Mouse (Mus musculus) heart, postnatal 25 days (tissue): ENCODE data around the gene Hcar2. TPM values are rescaled to one million over a fixed set of nuclear protein-coding genes. Genes with fewer than 3 reads are reported as not detected.

Source experiments
- DNase-seq: peaks from one replicate; pipeline ENCODE4 v3.0.0; 2022; ENCODE audit warnings: low spot score
- intact Hi-C: fragments of 180-260 bp; cut with DNase I; formaldehyde crosslinking; loops from one replicate; pipeline ENCODE4 v1.15.1; 2025
- total RNA-seq, 2 experiments: library from RNA; stranded (reverse); gene quantifications; 2 replicates each; pipeline ENCODE4 v1.2.3; 2021

Gene Hcar2
- total RNA-seq = under 1 TPM; 0.13 to 0.25 TPM

DNA sequence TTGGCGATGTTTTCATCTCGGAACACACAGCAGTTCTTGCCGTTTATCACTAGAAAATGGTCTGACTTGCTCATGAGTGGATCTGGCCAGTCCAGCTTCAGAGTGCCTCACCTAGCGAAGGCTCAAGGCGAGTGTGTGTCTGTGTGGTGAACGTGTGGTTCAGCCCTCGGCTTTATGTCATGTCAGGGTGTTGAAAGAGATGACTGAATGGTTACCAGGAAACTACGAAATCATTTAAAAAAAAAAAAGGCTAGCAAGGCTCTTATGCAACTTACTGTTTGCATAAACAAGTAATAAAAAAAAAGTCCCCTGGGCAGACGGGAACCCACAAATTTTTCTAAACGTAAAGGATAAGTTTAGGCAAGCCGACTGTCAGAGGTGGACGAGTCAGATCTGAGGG, at the start of gene Hcar2:
Gene Hcar2 (minus strand): TSS at position 135 of the 400 bp plus-strand sequence.
- intact Hi-C loops = no loop called here
- DNase-seq = no peak

DNA sequence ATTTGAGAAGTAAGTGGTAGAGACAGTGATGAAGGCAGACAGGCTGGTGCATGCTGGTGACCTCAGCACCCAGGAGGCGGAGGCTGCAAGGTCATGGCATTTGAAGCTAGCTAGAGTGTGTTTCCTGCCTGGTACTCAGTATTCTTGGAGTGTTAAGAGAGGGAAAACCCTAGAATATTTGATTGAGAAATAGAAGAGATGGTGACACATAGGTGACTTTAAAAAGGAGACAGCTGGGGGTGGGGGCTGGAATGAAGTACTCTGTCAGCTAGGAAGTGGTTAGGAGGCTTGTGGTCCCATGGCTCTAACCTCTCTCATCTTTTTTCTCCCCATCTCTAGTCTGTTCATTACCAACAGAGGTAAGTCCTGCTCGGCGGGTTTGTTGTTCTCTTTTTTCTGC, 49.6 kb upstream of the Hcar2 start:
- intact Hi-C loops = no loop called here
- no peak for DNase-seq

DNA sequence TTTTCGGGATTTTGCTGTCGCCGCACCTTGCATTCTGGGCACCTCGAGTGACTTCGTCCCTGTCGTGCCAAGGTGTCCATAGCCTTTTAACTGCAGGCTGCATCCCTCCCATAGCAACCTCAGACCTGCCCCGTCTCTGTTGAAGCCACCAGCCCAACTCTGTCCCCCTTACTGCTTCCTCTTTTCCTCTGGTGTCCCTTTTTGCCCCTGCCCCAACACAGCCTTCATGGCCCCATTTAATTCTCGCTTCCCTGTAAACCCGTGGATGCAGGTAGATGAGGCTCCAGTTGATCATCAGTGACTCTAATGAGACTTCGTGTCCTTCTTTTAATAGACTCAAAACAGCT, 42.3 kb upstream of the Hcar2 start:
- DNase-seq = no peak
- intact Hi-C loops = loop anchor here (2.0 to 5.0 kb wide), 3 partner anchors 80 to 281 kb away; no protein-coding TSS in a partner anchor

DNA sequence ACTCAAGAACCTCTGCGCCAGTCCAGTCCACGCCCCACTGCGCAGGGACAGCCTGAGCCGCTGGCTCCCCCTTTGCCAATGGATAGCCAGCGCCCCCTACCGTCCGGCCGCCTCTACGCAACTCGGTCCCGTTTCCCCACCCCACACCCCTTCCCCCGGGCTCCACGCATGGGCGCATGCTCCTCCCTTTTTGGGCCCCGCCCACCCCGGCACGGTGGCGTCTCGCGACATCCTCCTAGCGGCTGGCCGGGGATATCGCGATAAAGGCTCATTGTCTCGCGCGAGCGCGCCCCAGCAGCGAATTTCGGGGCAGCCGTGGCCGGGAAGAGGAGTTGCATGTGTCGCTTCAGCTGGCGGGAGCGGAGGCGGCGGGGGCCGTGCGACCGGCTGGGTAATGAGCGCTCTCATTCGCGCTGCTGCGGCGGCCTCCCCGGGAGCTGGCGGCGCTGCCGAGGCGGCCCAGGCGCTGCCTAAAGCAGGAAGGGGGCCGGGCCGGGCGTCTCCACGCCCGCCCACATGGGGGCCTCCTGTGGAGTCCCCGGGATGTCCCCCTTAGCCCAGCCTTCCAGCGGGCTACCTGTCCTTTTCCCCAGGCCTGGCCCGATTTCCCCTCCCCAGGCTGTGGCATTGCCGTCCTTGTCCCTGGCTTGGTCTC, 41.8 kb upstream of the Hcar2 start, which contains the start of gene Denr:
Gene Denr (plus strand): TSS at position 200 of the 655 bp plus-strand sequence.
- DNase-seq = peak; percentile 97
- intact Hi-C loops = loop anchor here (2.0 to 5.0 kb wide), 3 partner anchors 80 to 280 kb away; no protein-coding TSS in a partner anchor

DNA sequence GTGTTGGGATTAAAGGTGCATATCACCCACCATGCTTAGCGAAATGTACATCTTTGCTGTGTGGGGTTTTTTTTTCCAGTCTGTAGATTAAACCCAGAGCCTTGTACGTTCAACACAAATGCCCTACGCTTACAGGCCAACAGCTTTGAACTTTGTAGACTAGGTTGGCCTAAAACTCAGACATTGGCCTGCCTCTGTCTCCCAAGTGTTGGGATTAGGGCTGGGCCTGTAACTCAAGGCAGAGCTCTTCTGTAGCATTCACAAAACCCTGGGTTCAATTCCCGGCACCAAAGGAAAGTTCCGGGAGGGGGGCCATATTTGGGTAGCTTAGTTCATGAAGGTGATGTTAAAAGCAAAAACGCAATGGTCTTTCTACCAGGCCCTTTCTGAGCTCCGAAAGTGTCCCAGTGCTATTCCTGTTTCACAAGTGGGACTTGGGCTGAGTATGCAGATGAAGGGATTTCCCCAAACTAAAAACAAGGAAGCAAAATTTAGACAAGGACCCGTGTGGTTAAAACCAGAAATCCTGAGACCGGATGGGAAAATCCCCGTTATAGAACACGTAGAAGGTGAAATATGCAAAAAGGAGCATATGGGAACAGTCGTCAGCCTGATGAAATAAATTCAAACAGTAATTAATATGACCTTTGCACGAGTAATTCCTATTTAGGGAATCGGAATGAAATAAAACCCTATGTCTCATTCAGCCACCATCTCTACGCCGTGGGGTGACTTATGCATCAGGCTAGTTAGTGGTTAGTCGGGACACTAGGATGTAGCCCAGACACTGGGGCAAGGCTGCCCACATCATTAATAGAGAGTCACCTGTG, 41.1 kb upstream of the Hcar2 start:
- no peak for DNase-seq
- intact Hi-C loops = loop anchor here (2.0 to 5.0 kb wide), 3 partner anchors 79 to 280 kb away; no protein-coding TSS in a partner anchor

DNA sequence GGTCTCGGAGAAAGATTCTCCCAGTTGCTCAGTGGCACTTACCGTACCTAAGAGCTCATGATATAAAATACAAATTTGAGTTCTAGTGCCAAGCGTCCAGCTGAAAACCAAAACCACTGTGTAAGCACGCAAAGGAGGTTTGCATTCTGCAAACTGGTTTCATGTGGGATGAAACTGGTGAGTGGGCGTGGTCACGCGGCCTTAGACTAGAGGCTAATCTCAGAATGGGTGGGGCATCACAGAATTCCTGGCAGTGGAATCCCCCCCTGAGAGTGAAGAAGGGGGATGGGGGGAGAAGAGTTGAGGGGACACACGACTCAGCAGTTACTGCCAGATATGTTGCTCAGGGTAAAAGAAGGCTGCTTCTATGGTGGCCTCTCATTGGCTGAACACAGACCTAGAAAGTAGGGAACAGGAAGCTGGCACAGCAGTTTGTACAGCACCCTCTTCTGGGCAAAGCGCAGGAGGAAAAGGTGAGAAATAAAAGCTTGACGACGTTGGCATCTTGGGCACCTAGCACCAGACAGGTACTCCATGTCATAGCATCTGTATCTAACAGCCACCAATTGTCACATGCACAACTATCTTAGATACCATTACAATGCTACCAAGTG, 38.9 kb upstream of the Hcar2 start:
- intact Hi-C loops = no loop called here
- no peak for DNase-seq

DNA sequence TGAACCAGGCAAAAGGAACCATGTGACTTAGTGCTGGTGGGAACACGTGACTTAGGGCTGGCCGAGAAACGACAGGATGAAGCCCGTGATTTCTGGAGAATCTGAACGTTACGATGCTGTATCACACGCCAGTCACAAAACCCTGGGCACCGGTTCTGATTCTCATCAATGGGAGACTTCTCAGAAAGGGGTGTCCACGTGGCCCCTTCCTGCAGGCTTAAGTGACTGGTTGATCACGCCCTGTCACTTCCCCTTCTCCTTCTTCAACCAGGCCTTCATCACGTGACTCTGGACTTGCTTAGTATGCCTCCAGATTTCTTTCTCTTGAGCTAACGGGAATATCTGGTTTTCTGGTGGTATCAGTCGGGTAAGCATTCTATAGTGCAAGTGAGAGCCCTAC, 32.1 kb upstream of the Hcar2 start:
- no peak for DNase-seq
- intact Hi-C loops = no loop called here

DNA sequence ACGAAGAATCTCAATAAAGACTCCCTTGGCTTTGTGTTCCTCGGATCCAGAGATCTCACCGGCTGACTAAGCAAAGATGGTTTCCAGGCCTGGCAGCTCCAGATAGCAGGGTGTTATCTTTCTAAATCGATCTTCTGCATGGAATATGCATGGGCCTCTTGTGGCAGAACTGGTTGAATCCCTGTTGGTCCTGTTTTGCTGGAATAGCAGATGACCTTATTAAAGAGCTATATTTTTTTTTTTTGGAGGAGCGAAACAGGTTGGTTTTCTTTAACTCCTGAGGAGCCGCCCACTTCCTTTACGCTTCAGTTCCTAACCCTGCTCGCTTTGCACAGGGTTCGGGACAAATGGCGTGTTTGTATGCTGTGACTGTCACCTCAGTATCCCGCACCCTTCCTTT, 31.1 kb upstream of the Hcar2 start:
- no peak for DNase-seq
- intact Hi-C loops = no loop called here

DNA sequence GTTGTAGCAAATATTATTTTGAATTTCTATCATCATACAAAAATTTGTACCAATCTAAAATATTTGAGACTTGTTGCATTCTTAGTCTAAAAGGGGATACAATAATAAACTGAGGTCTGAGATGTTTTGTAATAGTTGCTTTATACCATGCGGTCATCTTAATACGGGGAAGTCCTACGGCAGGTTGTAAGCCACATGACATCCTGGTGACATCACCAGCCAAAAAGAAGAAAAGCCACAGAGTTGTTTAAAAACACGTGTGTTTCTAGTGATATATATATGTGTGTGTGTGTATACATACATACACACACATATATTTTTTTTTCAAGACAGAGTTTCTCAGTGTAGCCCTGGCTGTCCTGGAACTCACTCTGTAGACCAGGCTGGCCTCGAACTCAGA, 28.2 kb upstream of the Hcar2 start:
- intact Hi-C loops = no loop called here
- DNase-seq = no peak

DNA sequence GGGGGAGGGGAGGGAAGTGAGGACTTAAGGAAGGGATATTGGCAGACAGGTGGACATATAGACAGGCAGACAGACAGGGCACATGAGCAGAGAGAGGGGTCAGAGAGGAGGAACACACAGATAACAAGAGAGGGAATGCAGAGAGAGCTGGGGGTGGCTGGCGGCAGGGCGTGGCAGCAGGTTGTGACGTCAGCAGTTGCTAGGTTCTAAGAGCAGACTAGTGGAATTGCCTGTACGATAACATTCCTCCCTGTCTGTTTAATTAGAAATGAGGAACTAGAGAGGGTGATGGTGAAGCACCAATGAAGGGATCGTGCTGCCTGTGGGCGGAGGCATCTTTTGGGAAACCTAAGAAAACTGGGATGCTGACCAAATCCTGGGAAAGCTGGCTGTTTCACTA, 26.4 kb upstream of the Hcar2 start:
- DNase-seq = no peak
- intact Hi-C loops = no loop called here

DNA sequence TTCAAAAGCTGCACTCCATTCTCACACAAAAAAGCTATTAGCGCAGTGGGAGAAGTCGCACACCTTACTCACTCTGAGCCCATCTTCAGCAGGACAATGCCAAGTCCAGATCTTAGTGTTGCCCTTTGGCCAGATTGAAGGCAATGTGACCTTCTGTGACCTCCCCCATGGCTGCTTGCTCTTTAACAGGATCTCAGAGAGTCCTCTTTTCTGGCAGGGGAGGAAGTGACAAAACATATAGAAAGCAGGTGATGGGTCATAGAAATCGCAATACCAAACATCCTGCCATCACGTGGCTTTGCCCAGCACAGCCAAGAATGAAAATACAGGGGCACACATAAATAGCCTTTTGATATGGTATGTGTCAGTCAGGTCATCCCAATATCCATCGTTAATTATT, 25.7 kb upstream of the Hcar2 start:
- intact Hi-C loops = no loop called here
- no peak for DNase-seq

DNA sequence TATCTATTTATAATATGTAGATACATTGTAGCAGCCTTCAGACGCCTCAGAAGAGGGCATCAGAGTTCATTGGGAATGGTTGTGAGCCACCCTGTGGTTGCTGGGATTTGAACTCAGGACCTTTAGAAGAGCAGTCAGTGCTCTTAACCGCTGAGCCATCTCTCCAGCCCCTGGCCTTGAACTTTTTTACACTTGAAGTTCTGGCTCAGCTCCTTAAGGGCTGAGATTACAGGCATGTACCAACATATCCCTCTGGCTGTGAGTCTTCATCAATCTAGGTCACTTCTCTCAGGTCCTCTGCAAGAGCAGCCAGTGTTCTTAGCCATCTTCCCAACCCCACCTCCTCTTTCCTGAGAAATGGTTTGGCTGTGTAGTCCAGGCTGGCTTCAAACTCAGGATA, 25.0 kb upstream of the Hcar2 start:
- no peak for DNase-seq
- intact Hi-C loops = no loop called here

DNA sequence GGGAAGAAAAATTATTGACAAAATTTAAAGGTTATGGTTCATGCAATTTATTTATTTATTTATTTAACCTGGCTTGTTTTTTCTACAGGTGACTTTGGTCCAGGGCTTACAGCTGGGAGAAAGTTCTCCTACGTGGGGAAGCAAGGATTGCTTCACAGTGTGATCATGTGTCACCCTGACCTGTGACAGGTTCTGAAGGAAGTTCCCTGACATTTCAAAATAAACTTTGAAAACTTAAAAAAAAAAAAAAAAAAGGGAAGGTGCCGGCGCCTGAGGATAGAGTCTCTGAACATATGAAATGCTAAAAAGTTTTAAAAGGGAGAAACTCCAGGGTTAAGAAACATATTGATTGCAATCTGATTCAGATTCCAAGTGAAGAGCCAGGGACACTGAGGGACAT, 21.1 kb upstream of the Hcar2 start:
- intact Hi-C loops = no loop called here
- DNase-seq = no peak

DNA sequence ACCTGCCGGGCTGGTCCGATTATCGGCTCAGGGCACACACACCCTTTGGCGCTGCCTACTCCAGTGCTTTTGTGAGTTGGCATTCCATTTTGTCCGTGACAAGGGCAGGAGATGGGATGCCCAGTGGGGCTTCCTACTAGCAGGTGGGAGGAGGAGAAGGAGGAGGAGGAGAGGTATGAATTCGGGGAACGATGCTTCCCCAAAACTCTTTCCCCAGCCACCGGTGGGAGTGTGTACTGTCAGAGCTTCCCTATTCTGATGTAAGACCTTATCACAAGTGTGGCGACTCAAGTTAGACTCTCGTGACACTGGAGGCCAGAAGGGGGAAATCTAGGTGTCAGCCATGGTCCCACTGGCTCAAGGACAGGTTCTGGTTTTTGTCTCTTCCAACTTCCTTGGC, 19.0 kb upstream of the Hcar2 start:
- DNase-seq = no peak
- intact Hi-C loops = no loop called here

DNA sequence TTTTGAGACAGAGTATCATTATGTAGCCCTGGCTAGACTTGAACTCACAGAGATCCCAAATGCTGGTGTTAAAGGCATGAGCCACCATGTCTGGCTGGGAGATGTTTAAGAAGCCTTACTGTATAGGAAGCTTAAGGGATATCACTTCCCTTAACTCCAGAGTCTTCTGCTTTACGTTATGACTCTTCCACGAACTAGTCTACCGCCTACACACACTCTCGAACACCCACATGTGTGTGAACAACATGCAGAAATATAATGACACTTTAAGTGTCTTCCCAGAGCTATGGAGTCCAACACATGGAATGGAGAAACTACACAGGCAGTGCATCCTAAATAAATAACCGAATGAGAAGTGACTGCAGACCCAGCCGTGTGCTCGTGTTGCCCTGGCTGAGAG, 18.6 kb upstream of the Hcar2 start:
- intact Hi-C loops = no loop called here
- no peak for DNase-seq

DNA sequence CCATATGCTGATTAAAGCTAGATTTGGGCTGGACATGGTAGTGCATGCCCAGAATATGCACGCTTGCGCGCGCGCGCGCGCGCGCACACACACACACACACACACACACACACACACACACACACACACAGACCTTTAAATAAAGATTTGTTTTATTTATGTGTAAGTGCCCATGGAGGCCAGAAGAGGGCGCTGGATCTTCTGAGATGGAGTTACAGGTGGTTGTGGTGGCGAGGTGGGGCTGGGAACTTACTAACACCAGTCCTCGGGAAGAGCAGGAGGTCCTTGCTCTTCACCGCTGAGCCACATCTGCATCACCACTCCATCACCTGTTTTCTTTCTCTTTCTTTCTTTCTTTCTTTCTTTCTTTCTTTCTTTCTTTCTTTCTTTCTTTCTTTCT, 15.5 kb upstream of the Hcar2 start:
- intact Hi-C loops = no loop called here
- DNase-seq = no peak

DNA sequence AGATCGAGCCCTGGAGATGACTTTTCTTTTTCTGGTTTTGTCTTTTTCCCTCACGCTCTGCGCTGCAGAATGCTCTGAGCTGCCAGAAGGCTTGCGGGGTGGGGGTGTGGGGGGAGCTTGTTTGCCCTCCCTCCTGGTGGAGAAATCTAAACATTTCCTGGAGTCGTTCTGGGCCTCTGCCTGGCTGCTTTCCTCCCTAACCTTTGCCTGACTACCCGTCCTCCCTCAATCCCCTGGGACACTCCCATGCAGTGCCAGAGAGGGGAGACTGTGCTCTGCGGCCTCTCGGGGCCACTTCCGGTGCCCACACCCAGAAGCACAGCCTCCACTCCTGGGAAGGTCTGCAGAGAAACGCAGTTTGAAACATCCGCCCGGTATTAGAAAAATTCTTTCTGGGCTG, 14.6 kb upstream of the Hcar2 start, which contains the start of gene Hcar1:
Gene Hcar1 (minus strand): TSS at position 93 of the 400 bp plus-strand sequence.
- intact Hi-C loops = no loop called here
- DNase-seq = no peak

DNA sequence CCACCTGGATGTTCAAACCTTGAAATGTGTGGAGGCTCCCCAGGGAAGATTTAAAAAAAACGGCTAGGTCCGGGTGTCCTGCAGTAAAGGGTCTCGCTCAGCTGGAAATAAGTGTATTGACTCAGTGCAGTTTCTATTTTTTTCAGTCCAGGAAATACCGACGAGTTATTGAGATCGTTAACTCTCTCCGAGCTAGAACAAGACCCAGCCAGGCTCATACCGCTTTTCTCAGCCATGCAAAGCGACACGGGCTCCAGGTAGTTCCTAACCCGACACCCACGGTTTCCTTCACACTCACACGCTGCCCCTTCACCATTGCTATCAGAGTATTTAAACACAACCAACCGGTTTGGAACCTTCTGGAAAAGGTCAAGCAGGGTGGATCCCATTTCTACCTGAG, 12.8 kb upstream of the Hcar2 start:
- intact Hi-C loops = no loop called here
- no peak for DNase-seq

DNA sequence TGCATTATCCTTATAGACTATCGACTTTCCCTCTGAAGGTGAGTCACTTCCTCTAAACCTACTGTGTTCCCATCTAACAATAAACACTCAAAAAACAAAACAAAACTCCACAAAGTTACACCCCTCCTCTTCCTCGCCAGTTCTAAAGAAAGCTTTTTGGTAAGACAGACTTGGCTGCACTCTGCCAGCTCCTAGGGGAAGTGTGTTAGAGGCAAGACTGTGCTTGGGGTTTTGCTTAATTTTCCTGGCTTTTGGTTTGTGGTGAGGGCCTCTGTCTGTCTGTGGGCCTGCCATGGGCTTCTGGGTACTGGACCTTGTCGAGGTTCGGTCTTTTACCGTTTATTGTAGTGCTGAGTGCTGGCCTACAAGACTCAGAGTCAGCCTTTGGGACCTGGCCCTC, 8.9 kb upstream of the Hcar2 start:
- no peak for DNase-seq
- intact Hi-C loops = no loop called here

DNA sequence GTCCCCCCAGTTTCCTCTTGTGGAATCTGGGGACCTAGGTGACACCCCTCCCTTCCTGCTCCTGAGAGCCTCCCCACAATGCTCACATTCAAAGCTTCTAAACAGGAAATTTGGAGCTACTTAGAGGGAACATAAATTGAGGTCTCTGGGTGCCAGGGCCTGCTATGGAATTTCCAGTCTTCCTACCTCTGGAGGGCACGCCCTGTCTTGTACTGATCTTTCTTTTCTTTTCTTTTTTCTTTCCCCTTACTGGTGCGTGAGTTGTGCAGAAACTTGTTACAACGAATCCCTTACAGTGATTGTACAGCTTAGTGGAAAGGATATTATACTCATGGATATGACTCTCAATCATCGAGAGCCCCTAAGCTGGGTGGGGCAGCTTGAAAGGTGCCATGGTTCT, 4.3 kb upstream of the Hcar2 start:
- intact Hi-C loops = no loop called here

DNA sequence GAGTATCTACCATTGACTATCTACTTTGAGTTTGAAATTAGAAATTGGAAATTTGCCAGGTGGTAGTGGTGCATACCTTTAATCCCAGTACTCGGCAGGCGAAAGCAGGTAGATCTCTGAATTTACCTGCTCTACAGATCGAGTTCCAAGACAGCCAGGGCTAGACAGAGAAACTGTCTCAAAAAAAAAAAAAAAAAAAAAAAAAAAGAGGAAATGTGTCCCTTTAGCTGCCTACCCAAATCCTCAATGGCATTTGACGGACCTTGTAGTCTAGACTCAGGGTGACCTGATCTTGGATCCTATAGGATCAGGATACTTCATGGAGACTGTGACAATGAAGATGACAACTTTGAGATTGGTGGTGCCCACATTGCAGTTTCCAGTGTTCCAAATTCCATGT, 1.2 kb upstream of the Hcar2 start:
- intact Hi-C loops = no loop called here
- DNase-seq = no peak

More for the DNA sequence above, 4.3 kb upstream of the Hcar2 start:
- no peak for DNase-seq
